Mouse (Mus musculus) MEL (cell line): ENCODE results near the gene Ccdc61.

Source experiments
- EP300 ChIP-seq, 2 experiments: IDR thresholded peaks; 2 replicates each; pipeline ENCODE4 v1.6.1; 2011; ENCODE audit warnings: improper control_type of control experiment in 2 of 2, low read length in 2 of 2, low read depth in 1 of 2, mild to moderate bottlenecking in 1 of 2
- MAFK ChIP-seq: IDR thresholded peaks from 2 replicates; pipeline ENCODE4 v1.6.1; 2011; ENCODE audit warnings: low read depth, mild to moderate bottlenecking, low read length, improper control_type of control experiment, borderline replicate concordance

DNA sequence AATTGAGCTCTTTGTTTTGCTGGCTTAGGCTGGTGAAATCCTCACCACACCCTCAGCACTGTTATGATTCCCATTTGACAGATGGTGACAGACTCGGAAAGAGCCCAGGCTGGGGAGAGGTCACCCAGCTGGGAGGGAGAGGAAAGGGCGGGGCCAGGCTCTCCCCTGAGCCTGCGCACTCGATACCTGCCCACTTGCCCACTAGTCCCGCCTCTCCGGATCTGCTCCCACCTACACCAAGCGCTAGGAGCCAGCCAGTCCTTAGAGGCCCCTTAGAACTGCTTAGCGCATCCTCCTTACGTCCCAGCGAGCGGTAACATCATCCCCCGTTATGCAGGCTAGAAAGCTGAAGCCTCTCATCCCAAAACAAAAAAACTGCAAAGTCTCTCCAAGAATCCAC lies 10.9 kb upstream of the Ccdc61 start:
- TF ChIP-seq EP300 (IDR thresholded peaks at IDR 0.05; ENCODE audit: low read depth in 1 of 2, low read length in 2 of 2): no peak
- no peak for TF ChIP-seq MAFK
